Mouse (Mus musculus) macrophage (primary cell): ENCODE results near the gene Scd1. TPM values are rescaled to one million over a fixed set of nuclear protein-coding genes. Genes with fewer than 3 reads are reported as not detected.
"Not testable (repeated sequence)": the region's sequence is repeated elsewhere in the genome, so short reads cannot be mapped to it uniquely, and the experiment has no call there.

Source experiments
- H3K27ac ChIP-seq: fragments of 350-480 bp; formaldehyde crosslinking; 2 replicates; pipeline ENCODE4 v1.9.0; 2021
- H3K36me3 ChIP-seq: fragments of 350-480 bp; formaldehyde crosslinking; 2 replicates; pipeline ENCODE4 v1.9.0; 2021; ENCODE audit errors: inconsistent target
- H3K4me3 ChIP-seq: fragments of 350-480 bp; formaldehyde crosslinking; 2 replicates; pipeline ENCODE4 v1.9.0; 2021; ENCODE audit errors: inconsistent target
- H3K79me2 ChIP-seq: fragments of 350-480 bp; formaldehyde crosslinking; 2 replicates; pipeline ENCODE4 v1.9.0; 2021; ENCODE audit errors: inconsistent target
- WGBS: methylation state at CpG from one replicate; pipeline ENCODE4 v1.1.7; 2026; ENCODE audit warnings: inconsistent platforms; ENCODE audit not compliant: missing documents; 5-methylcytosine and 5-hydroxymethylcytosine counted together
- polyA plus RNA-seq: library from polyadenylated mRNA; stranded (reverse); fragments of 250-400 nt; gene quantifications from 3 replicates; pipeline ENCODE4 v1.2.4, GENCODE M21; 2018; ENCODE audit warnings: inconsistent platforms

Scd1 gene
- polyA plus RNA-seq, 1 experiment from 2014 or later = 4.9 TPM

GRCm38 (mm10) chr19:44388475-44389428 is 18.9 kb downstream of the Scd1 start:
- no peaks in the 10 kb centered on the region for H3K36me3 ChIP-seq
- no peaks in the 10 kb centered on the region for H3K79me2 ChIP-seq
- WGBS = 5% methylated on average over 41 of the region's 41 CpGs
- peak overlapping the region; percentile 22 for H3K4me3 ChIP-seq
- H3K27ac ChIP-seq = peak overlapping the region; percentile 84

- WGBS = 32% methylated on average over 19 of the region's 19 CpGs
- no peaks in the 10 kb centered on the region for H3K36me3 ChIP-seq
Measured at GRCm38 (mm10) chr19:44387746-44388474, 19.8 kb downstream of the Scd1 start.

GRCm38 (mm10) chr19:44387089-44387671 is 20.5 kb downstream of the Scd1 start:
- WGBS = 57% methylated on average over 4 of the region's 4 CpGs
- H3K4me3 ChIP-seq = no peak overlapping the region
- peak overlapping the region; percentile 84 for H3K27ac ChIP-seq
- H3K36me3 ChIP-seq = no peaks in the 10 kb centered on the region
- H3K79me2 ChIP-seq = no peaks in the 10 kb centered on the region

More at GRCm38 (mm10) chr19:44387746-44388474, 19.8 kb downstream of the Scd1 start:
- Histone ChIP-seq H3K79me2 (no peaks in the 10 kb centered on the region), H3K27ac (peak overlapping the region; percentile 84), H3K4me3 (peak overlapping the region; percentile 22)

- WGBS = 95% methylated on average over 6 of the region's 6 CpGs
Measured at GRCm38 (mm10) chr19:44385887-44386498, 21.7 kb downstream of the Scd1 start.

GRCm38 (mm10) chr19:44382682-44383321 is 24.9 kb downstream of the Scd1 start:
- H3K36me3 ChIP-seq = no peaks in the 10 kb centered on the region
- no peaks in the 10 kb centered on the region for H3K79me2 ChIP-seq
- no peak overlapping the region for H3K27ac ChIP-seq
- WGBS = 93% methylated on average over 11 of the region's 12 CpGs
- H3K4me3 ChIP-seq = no peak overlapping the region

More at GRCm38 (mm10) chr19:44385887-44386498, 21.7 kb downstream of the Scd1 start:
- Histone ChIP-seq H3K27ac (no peak overlapping the region), H3K79me2 (no peaks in the 10 kb centered on the region), H3K4me3 (no peak overlapping the region), H3K36me3 (no peaks in the 10 kb centered on the region)

GRCm38 (mm10) chr19:44380065-44380464 is 27.6 kb downstream of the Scd1 start:
- Histone ChIP-seq H3K79me2 (no peaks in the 10 kb centered on the region), H3K4me3 (no peak overlapping the region), H3K27ac (no peak overlapping the region), H3K36me3 (no peaks in the 10 kb centered on the region)
- WGBS = 88% methylated on average over 4 of the region's 4 CpGs

- Histone ChIP-seq H3K27ac (no peak overlapping the region), H3K36me3 (no peaks in the 10 kb centered on the region)
Measured at GRCm38 (mm10) chr19:44379090-44379489, 28.6 kb downstream of the Scd1 start.

GRCm38 (mm10) chr19:44377629-44378375 is 29.9 kb downstream of the Scd1 start:
- no peak overlapping the region for H3K4me3 ChIP-seq
- WGBS = 83% methylated on average over 5 of the region's 5 CpGs
- no peak overlapping the region for H3K27ac ChIP-seq
- no peaks in the 10 kb centered on the region for H3K79me2 ChIP-seq
- no peaks in the 10 kb centered on the region for H3K36me3 ChIP-seq

More at GRCm38 (mm10) chr19:44379090-44379489, 28.6 kb downstream of the Scd1 start:
- Histone ChIP-seq H3K79me2 (no peaks in the 10 kb centered on the region), H3K4me3 (no peak overlapping the region)

- 51% methylated on average over 3 of the region's 3 CpGs for WGBS
- Histone ChIP-seq H3K4me3 (no peak overlapping the region), H3K36me3 (no peaks in the 10 kb centered on the region), H3K27ac (no peak overlapping the region), H3K79me2 (no peaks in the 10 kb centered on the region)
Measured at GRCm38 (mm10) chr19:44376511-44376951, 31.1 kb downstream of the Scd1 start.

GRCm38 (mm10) chr19:44372969-44373368 is 34.7 kb downstream of the Scd1 start:
- Histone ChIP-seq H3K4me3 (no peak overlapping the region), H3K27ac (no peak overlapping the region), H3K36me3 (no peaks in the 10 kb centered on the region), H3K79me2 (no peaks in the 10 kb centered on the region)
- WGBS = 15% methylated on average over 6 of the region's 6 CpGs

- H3K79me2 ChIP-seq = no peaks in the 10 kb centered on the region
- 58% methylated on average over 5 of the region's 5 CpGs for WGBS
- H3K27ac ChIP-seq = no peak overlapping the region
- H3K36me3 ChIP-seq = no peaks in the 10 kb centered on the region
- no peak overlapping the region for H3K4me3 ChIP-seq
Measured at GRCm38 (mm10) chr19:44370231-44370630, 37.4 kb downstream of the Scd1 start.

GRCm38 (mm10) chr19:44369371-44369770 is 38.3 kb downstream of the Scd1 start:
- Histone ChIP-seq H3K27ac (no peak overlapping the region), H3K79me2 (no peaks in the 10 kb centered on the region), H3K4me3 (no peak overlapping the region), H3K36me3 (no peaks in the 10 kb centered on the region)
- 77% methylated on average over 8 of the region's 8 CpGs for WGBS

- not testable (repeated sequence) for H3K36me3 ChIP-seq, H3K27ac ChIP-seq, H3K79me2 ChIP-seq, H3K4me3 ChIP-seq
- WGBS = 96% methylated on average over 7 of the region's 10 CpGs
Measured at GRCm38 (mm10) chr19:44367076-44367475, 40.6 kb downstream of the Scd1 start.
